Mouse (Mus musculus): ENCODE data around the gene Ugt8a. TPM values are rescaled to one million over a fixed set of nuclear protein-coding genes. Genes with fewer than 3 reads are reported as not detected.

The Ugt8a gene
- total and polyA plus RNA-seq, 2 experiments from 2014 or later, result 0.46 TPM; not detected in 1

GRCm38 (mm10) chr3:125884879-125885278 is 53.5 kb downstream of the Ugt8a start:
- Histone ChIP-seq H3K9ac (replicated peaks; ENCODE audit: low read depth, low read length) (no peak overlapping the region), H3K4me2 (ENCODE audit: low read depth, low read length) (no peak overlapping the region), H3K27me3 (ENCODE audit: control insufficient read depth, insufficient read depth, low read length) (no peaks in the 10 kb centered on the region), H3K9me3 (replicated peaks; ENCODE audit: control insufficient read depth, low read length) (no peaks in the 10 kb centered on the region), H3K36me3 (replicated peaks; ENCODE audit: control insufficient read depth, insufficient read depth, low read length) (no peaks in the 10 kb centered on the region), H3K4me1 (ENCODE audit: control insufficient read depth, insufficient read depth) (no peaks in the 10 kb centered on the region), H3K27ac (ENCODE audit: low read depth) (no peak overlapping the region), H3K4me3 (ENCODE audit: low read depth, low read length) (no peak overlapping the region)
- TF ChIP-seq CTCF (IDR thresholded peaks at IDR 0.05; ENCODE audit: low read depth), result no peak
- TF ChIP-seq EP300 (IDR thresholded peaks at IDR 0.05; ENCODE audit: low read depth), result no peak
- 71% methylated on average over 2 of the region's 2 CpGs for WGBS
- no peak for ATAC-seq (ENCODE audit: insufficient read depth, low read depth)
- no peak for DNase-seq (ENCODE audit: low spot score)

- no peaks in the 10 kb centered on the region for H3K9me3 ChIP-seq (replicated peaks; ENCODE audit: control insufficient read depth, low read length)
- ATAC-seq (ENCODE audit: insufficient read depth, low read depth) (no peak), DNase-seq (ENCODE audit: low spot score) (no peak)
- no peak for TF ChIP-seq CTCF (IDR thresholded peaks at IDR 0.05; ENCODE audit: low read depth)
- no peaks in the 10 kb centered on the region for H3K4me1 ChIP-seq (ENCODE audit: control insufficient read depth, insufficient read depth)
- no peak overlapping the region for H3K27ac ChIP-seq (ENCODE audit: low read depth)
- no peaks in the 10 kb centered on the region for H3K27me3 ChIP-seq (ENCODE audit: control insufficient read depth, insufficient read depth, low read length)
- WGBS, result 44% methylated on average over 2 of the region's 2 CpGs
- no peaks in the 10 kb centered on the region for H3K36me3 ChIP-seq (replicated peaks; ENCODE audit: control insufficient read depth, insufficient read depth, low read length)
- no peak overlapping the region for H3K4me3 ChIP-seq (ENCODE audit: low read depth, low read length)
- H3K4me2 ChIP-seq (ENCODE audit: low read depth, low read length), result no peak overlapping the region
- H3K9ac ChIP-seq (replicated peaks; ENCODE audit: low read depth, low read length), result no peak overlapping the region
Observed at GRCm38 (mm10) chr3:125884423-125884822, 54.0 kb downstream of the Ugt8a start.

GRCm38 (mm10) chr3:125883009-125883408 is 55.4 kb downstream of the Ugt8a start:
- Histone ChIP-seq H3K4me2 (ENCODE audit: low read depth, low read length) (no peak overlapping the region), H3K9ac (replicated peaks; ENCODE audit: low read depth, low read length) (no peak overlapping the region), H3K27ac (ENCODE audit: low read depth) (no peak overlapping the region), H3K9me3 (replicated peaks; ENCODE audit: control insufficient read depth, low read length) (no peaks in the 10 kb centered on the region), H3K4me3 (ENCODE audit: low read depth, low read length) (no peak overlapping the region), H3K36me3 (replicated peaks; ENCODE audit: control insufficient read depth, insufficient read depth, low read length) (no peaks in the 10 kb centered on the region), H3K27me3 (ENCODE audit: control insufficient read depth, insufficient read depth, low read length) (no peaks in the 10 kb centered on the region), H3K4me1 (ENCODE audit: control insufficient read depth, insufficient read depth) (no peaks in the 10 kb centered on the region)
- ATAC-seq (ENCODE audit: insufficient read depth, low read depth), result no peak
- no peak for DNase-seq (ENCODE audit: low spot score)
- no peak for TF ChIP-seq EP300 (IDR thresholded peaks at IDR 0.05; ENCODE audit: low read depth)
- no peak for TF ChIP-seq CTCF (IDR thresholded peaks at IDR 0.05; ENCODE audit: low read depth)

- peak; percentile 40 for TF ChIP-seq CTCF (IDR thresholded peaks at IDR 0.05; ENCODE audit: low read depth)
- TF ChIP-seq EP300 (IDR thresholded peaks at IDR 0.05; ENCODE audit: low read depth), result no peak
- Histone ChIP-seq H3K36me3 (replicated peaks; ENCODE audit: control insufficient read depth, insufficient read depth, low read length) (no peaks in the 10 kb centered on the region), H3K9me3 (replicated peaks; ENCODE audit: control insufficient read depth, low read length) (no peaks in the 10 kb centered on the region), H3K4me1 (ENCODE audit: control insufficient read depth, insufficient read depth) (no peaks in the 10 kb centered on the region), H3K27me3 (ENCODE audit: control insufficient read depth, insufficient read depth, low read length) (no peaks in the 10 kb centered on the region), H3K4me2 (ENCODE audit: low read depth, low read length) (no peak overlapping the region), H3K9ac (replicated peaks; ENCODE audit: low read depth, low read length) (no peak overlapping the region), H3K27ac (ENCODE audit: low read depth) (no peak overlapping the region), H3K4me3 (ENCODE audit: low read depth, low read length) (no peak overlapping the region)
- DNase-seq (ENCODE audit: low spot score) (no peak), ATAC-seq (ENCODE audit: insufficient read depth, low read depth) (no peak)
Observed at GRCm38 (mm10) chr3:125881835-125882234, 56.6 kb downstream of the Ugt8a start.

DNA sequence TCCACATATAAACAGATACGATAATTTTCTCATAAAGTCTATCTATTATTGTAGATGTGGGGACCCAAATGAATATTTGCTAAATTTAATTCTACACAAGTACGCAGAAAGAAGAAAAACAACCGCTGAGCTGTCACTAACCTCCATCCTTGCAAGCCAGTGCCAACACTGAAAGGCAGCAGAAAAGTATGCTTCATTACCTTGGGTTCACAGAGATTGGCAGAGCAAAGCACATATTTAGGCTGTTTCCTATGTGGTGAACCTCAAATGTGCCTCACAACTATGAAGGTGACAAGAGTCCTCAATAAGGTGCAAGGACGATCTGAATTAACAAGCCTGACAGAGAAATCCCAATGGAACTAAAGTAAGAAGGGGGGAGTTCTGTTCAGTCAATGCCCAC is 64.0 kb downstream of the Ugt8a start:
- no peak for ATAC-seq (ENCODE audit: insufficient read depth, low read depth)
- H3K27me3 ChIP-seq (ENCODE audit: control insufficient read depth, insufficient read depth, low read length), result no peaks in the 10 kb centered on the region
- H3K27ac ChIP-seq (ENCODE audit: low read depth), result no peak overlapping the region
- no peak overlapping the region for H3K4me2 ChIP-seq (ENCODE audit: low read depth, low read length)
- no peak for TF ChIP-seq CTCF (IDR thresholded peaks at IDR 0.05; ENCODE audit: low read depth)
- no peak for TF ChIP-seq EP300 (IDR thresholded peaks at IDR 0.05; ENCODE audit: low read depth)
- no peak for DNase-seq (ENCODE audit: low spot score)
- 78% methylated on average over 4 of the region's 4 CpGs for WGBS
- H3K4me3 ChIP-seq (ENCODE audit: low read depth, low read length), result no peak overlapping the region
- no peak overlapping the region for H3K9ac ChIP-seq (replicated peaks; ENCODE audit: low read depth, low read length)
- no peaks in the 10 kb centered on the region for H3K36me3 ChIP-seq (replicated peaks; ENCODE audit: control insufficient read depth, insufficient read depth, low read length)
- H3K9me3 ChIP-seq (replicated peaks; ENCODE audit: control insufficient read depth, low read length), result no peaks in the 10 kb centered on the region
- H3K4me1 ChIP-seq (ENCODE audit: control insufficient read depth, insufficient read depth), result no peaks in the 10 kb centered on the region

DNA sequence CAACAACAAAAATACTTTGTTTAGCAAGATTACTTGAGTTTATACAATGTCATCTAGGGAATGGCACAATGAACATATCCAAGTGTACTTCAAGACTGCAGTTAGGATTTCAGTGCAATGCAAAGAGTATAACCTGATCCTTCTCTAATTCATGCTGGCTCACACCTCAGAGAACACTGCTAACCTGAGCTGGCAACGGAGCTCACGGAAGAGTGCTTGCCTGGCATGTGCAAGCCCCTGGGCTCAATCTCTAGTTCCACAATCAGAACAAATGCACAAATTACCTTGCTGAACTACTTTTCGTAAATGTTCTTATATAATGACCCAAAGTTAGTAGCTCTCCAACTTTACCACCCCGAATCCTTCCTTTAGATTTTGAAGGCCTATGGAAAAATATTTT is 68.5 kb downstream of the Ugt8a start:
- Histone ChIP-seq H3K27me3 (ENCODE audit: control insufficient read depth, insufficient read depth, low read length) (no peaks in the 10 kb centered on the region), H3K4me1 (ENCODE audit: control insufficient read depth, insufficient read depth) (no peaks in the 10 kb centered on the region), H3K9ac (replicated peaks; ENCODE audit: low read depth, low read length) (no peak overlapping the region), H3K4me3 (ENCODE audit: low read depth, low read length) (no peak overlapping the region), H3K9me3 (replicated peaks; ENCODE audit: control insufficient read depth, low read length) (no peaks in the 10 kb centered on the region), H3K27ac (ENCODE audit: low read depth) (no peak overlapping the region), H3K36me3 (replicated peaks; ENCODE audit: control insufficient read depth, insufficient read depth, low read length) (no peaks in the 10 kb centered on the region), H3K4me2 (ENCODE audit: low read depth, low read length) (no peak overlapping the region)
- no peak for TF ChIP-seq CTCF (IDR thresholded peaks at IDR 0.05; ENCODE audit: low read depth)
- TF ChIP-seq EP300 (IDR thresholded peaks at IDR 0.05; ENCODE audit: low read depth), result no peak
- WGBS, result 78% methylated on average over 4 of the region's 4 CpGs
- no peak for DNase-seq (ENCODE audit: low spot score)
- no peak for ATAC-seq (ENCODE audit: insufficient read depth, low read depth)

All from heart, postnatal 0 days (tissue).